Mouse (Mus musculus) kidney, adult 8-10 months (tissue): ENCODE results near the gene Asap2.

Source experiments
- DNase-seq, 2 experiments: peaks; one replicate each; pipeline ENCODE4 v3.0.0; 2022

Asap2 gene

GRCm38 (mm10) chr12:21167741-21168140, 177.5 kb downstream of the Asap2 start:
- DNase-seq = no peak

GRCm38 (mm10) chr12:21168149-21168548, 177.9 kb downstream of the Asap2 start:
- DNase-seq = no peak

GRCm38 (mm10) chr12:21171776-21172490, 181.7 kb downstream of the Asap2 start:
- no peak for DNase-seq

GRCm38 (mm10) chr12:21173847-21174412, 183.7 kb downstream of the Asap2 start:
- no peak for DNase-seq

GRCm38 (mm10) chr12:21176399-21176798, 186.1 kb downstream of the Asap2 start:
- no peak for DNase-seq

- DNase-seq = no peak
Observed at GRCm38 (mm10) chr12:21177123-21177698, 187.0 kb downstream of the Asap2 start.

- no peak for DNase-seq
Observed at GRCm38 (mm10) chr12:21180091-21180490, 189.8 kb downstream of the Asap2 start.

GRCm38 (mm10) chr12:21182786-21183185, 192.5 kb downstream of the Asap2 start:
- DNase-seq = no peak

GRCm38 (mm10) chr12:21183321-21183720, 193.1 kb downstream of the Asap2 start:
- peak in 1 of 2 experiments; percentile 41 for DNase-seq

- no peak for DNase-seq
Observed at GRCm38 (mm10) chr12:21186145-21186544, 195.9 kb downstream of the Asap2 start.

- DNase-seq = peak; percentile 60 to 81
Observed at GRCm38 (mm10) chr12:21188880-21189279, 198.6 kb downstream of the Asap2 start.

GRCm38 (mm10) chr12:21191546-21191945, 201.3 kb downstream of the Asap2 start:
- DNase-seq = no peak

GRCm38 (mm10) chr12:21195497-21195896, 205.2 kb downstream of the Asap2 start:
- DNase-seq = no peak

- DNase-seq = no peak
Observed at GRCm38 (mm10) chr12:21196420-21196819, 206.2 kb downstream of the Asap2 start.

- no peak for DNase-seq
Observed at GRCm38 (mm10) chr12:21200613-21201012, 210.4 kb downstream of the Asap2 start.

GRCm38 (mm10) chr12:21201485-21202269, 211.4 kb downstream of the Asap2 start:
- no peak for DNase-seq

GRCm38 (mm10) chr12:21204701-21205312, 214.5 kb downstream of the Asap2 start:
- DNase-seq = peak; percentile 26 to 39

- no peak for DNase-seq
Observed at GRCm38 (mm10) chr12:21205799-21206198, 215.5 kb downstream of the Asap2 start.

- no peak for DNase-seq
Observed at GRCm38 (mm10) chr12:21207422-21207821, 217.2 kb downstream of the Asap2 start.

- no peak for DNase-seq
Observed at GRCm38 (mm10) chr12:21208172-21208795, 218.0 kb downstream of the Asap2 start.

GRCm38 (mm10) chr12:21209273-21209672, 219.0 kb downstream of the Asap2 start:
- peak; percentile 14 to 15 for DNase-seq

GRCm38 (mm10) chr12:21212876-21213275, 222.6 kb downstream of the Asap2 start:
- no peak for DNase-seq
